Mouse (Mus musculus): ENCODE data around the gene Sestd1. TPM values are rescaled to one million over a fixed set of nuclear protein-coding genes. Genes with fewer than 3 reads are reported as not detected.

Sestd1 gene
- polyA plus RNA-seq, 1 experiment, result 31.4 TPM

DNA sequence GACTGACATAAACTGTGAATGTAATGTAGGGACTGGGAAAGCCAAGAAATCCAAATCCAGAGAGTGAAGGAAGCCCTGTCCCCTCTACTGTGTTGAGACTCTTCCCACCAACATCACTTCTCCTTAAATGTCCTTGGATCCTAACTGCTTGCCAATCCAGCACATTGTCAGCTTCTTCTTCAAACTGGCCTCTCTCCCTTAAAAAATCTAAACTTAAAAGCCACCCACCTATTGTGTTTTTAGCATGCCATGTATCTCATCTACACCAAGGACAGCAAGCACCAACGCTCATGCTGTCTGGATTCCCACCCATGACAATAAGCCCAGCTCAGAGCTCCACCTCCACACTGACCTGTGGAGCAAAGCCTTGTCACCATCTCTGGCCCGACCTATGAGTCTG, 7.4 kb downstream of the Sestd1 start:
- no peak for DNase-seq (ENCODE audit: extremely low spot score in 1 of 2, low spot score in 1 of 2)

- DNase-seq (ENCODE audit: extremely low spot score in 1 of 2, low spot score in 1 of 2), result peak in 1 of 2 experiments; percentile 48
These were observed 9.6 kb downstream of the Sestd1 start for GRCm38 (mm10) chr2:77270781-77271180.

- DNase-seq (ENCODE audit: extremely low spot score in 1 of 2, low spot score in 1 of 2), result no peak
These were observed 10.3 kb downstream of the Sestd1 start for GRCm38 (mm10) chr2:77270136-77270535.

- DNase-seq (ENCODE audit: extremely low spot score in 1 of 2, low spot score in 1 of 2), result peak in 1 of 2 experiments; percentile 54
These were observed 11.7 kb downstream of the Sestd1 start for GRCm38 (mm10) chr2:77268612-77269239.

GRCm38 (mm10) chr2:77266931-77267330, 13.5 kb downstream of the Sestd1 start:
- no peak for DNase-seq (ENCODE audit: extremely low spot score in 1 of 2, low spot score in 1 of 2)

DNA sequence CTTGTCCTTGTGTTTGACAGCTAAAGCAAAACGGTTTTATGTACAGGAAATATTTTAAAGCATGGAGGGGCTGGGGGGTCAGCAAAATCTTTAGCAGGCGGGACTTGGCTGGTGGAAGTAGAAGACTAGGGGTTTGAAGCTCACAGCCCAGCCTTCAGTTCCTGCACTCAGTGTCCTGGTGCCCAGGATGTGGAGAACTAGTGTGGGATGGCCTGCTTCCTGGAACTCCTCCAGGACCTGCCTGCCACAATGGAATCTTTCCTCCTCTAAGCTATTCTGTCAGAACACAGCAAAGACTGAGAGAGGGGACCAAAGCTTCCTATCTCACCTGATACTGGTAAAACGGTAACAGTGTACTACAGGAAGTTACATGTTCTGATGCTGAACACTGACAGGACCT, 14.4 kb downstream of the Sestd1 start:
- DNase-seq (ENCODE audit: extremely low spot score in 1 of 2, low spot score in 1 of 2), result no peak

GRCm38 (mm10) chr2:77265301-77265700, 15.1 kb downstream of the Sestd1 start:
- no peak for DNase-seq (ENCODE audit: extremely low spot score in 1 of 2, low spot score in 1 of 2)

DNA sequence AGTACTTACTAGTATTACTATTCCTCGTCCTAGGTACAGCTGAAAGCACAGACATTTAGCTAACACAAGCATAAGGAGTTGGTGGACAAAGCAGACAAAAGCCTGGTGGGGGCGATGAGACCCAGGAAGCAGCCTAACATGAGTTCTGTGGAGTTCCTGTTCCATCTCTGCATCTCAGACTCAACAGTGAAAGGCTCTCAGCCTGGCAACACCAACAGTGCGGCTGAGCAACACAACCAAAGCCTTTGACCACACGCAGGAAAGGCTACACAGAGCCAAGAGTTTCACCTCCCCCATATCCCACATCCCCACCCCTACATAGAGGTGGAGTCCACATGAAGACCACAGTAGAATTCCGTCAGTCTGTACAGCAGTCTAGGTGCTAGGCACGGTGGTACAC, 15.8 kb downstream of the Sestd1 start:
- DNase-seq (ENCODE audit: extremely low spot score in 1 of 2, low spot score in 1 of 2), result no peak

GRCm38 (mm10) chr2:77263477-77264435, 16.6 kb downstream of the Sestd1 start:
- DNase-seq (ENCODE audit: extremely low spot score in 1 of 2, low spot score in 1 of 2), result no peak

GRCm38 (mm10) chr2:77260134-77260533, 20.3 kb downstream of the Sestd1 start:
- DNase-seq (ENCODE audit: extremely low spot score in 1 of 2, low spot score in 1 of 2), result no peak

DNA sequence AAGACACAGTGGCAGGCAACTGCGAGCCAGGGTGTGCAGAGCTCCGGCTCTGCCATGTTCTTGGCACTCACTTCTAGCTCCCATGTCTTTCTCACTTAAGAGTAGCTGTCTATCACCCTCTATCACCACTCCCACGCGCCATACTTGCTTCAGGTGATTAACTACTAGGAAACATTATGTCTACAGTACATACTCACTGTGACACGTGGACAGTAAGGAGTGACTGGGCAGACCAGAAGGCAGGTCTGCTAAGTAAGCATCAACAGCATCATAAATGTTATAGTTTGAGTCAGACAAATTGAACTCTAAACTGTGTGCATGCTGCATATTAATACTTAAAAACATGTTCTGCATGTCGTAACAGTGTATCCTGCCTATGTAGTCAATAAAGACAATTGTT, 27.2 kb downstream of the Sestd1 start:
- DNase-seq (ENCODE audit: extremely low spot score in 1 of 2, low spot score in 1 of 2), result no peak

DNA sequence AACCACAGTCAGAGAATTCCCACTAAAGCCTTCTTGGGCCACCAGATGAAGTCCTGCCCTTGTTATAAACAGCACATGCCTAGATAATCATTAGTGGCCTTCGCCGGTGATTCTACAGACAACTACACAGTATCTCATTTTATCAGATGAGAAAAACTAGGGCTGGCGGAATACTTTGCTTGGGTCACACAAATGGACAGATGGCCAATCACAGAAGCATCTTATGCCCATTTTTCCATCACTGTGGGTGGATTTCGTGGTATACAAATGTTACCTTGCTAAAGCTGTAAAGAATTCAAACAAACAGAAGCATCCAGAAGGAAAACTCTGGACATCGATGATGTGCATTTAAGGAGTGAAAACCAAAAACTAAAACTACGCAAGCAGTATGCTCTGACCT, 28.7 kb downstream of the Sestd1 start:
- no peak for DNase-seq (ENCODE audit: extremely low spot score in 1 of 2, low spot score in 1 of 2)

- peak in 1 of 2 experiments; percentile 61 for DNase-seq (ENCODE audit: extremely low spot score in 1 of 2, low spot score in 1 of 2)
These were observed 30.4 kb downstream of the Sestd1 start for GRCm38 (mm10) chr2:77249771-77250681.

DNA sequence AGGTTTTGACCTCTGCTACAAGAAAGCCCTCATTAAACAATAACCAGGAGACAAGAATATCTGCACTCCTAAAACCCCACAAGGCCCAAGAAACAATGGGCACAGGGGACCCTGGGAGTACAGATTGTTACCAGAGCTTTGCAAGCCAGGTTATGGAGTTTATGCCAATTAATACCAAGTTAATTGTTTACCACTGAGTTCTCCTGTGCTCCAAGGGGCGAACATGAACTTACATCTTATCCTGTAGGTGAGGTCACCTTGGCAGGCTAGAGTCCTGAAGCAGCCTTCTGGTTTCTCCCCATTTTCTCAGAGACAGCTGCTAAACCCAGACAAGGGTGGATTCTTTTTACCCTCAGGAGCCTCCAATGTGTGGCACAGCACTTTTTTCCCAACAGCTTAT, 32.0 kb downstream of the Sestd1 start:
- no peak for DNase-seq (ENCODE audit: extremely low spot score in 1 of 2, low spot score in 1 of 2)

DNA sequence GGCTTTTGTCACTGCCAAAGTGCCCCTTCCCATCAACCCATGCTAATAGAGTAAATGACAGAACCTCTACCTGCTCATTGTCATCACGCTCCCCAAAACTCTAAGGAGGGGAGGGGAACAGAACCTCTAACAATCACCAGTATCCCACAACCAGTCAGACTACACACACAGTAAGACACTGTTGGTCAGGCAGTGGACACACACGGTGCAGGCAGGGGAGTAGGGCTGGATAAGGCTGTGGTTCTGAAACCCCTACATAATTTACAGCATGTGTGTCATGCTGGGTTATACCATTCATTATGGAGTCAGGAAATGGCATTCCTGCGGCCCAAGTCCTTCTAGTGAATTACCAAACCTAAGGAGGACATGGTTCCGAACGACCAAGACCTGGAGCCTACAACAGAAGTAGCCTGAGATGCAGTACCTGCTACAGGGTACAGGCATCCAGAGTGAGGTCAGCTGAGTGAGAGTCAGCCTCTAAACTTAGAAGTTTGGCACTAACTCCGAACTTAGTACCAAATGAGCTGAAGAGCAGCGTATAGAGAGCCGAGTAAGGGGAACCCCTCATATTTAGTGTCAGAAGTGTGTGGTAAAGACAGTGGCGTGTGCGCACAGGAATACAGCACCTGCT, 33.1 kb downstream of the Sestd1 start:
- DNase-seq (ENCODE audit: extremely low spot score in 1 of 2, low spot score in 1 of 2), result no peak

DNA sequence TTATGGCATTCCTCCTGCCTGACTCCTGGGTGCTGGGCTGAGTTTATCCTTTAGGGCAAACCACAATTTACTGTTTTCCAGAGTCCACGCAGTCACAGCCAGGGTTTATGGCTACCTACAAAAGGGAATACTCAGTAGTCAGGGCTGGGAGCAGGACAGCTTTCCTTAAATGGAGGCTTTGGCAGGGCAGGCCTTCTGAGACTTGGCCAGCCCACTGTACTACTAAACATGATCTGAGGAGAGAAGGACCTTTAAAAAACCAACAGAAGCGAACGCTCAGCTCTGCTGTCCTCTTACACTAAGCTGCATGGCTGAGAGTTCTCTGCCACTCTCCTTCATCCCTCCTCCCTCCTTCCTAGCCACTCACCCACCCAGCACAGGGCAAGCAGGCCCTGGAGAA, 34.6 kb downstream of the Sestd1 start:
- no peak for DNase-seq (ENCODE audit: extremely low spot score in 1 of 2, low spot score in 1 of 2)

DNA sequence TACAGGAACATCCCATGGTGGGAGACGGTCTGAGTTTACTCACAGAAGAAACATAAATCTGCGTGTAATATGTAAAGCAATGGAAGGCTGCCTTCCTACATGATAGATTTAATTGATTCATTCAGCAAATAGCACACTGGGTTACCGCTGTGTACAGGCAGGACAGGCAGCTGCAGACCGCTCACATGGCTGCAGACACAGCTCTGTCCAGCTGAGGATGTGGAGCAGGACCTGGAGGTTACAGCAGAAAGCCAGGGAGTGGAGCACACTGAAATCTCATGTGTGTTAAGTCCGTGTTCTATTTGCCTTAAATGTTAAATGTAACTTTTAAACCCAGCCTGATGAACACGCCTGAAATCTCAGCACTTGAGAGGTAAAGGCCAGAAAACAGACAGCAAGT, 38.1 kb downstream of the Sestd1 start:
- no peak for DNase-seq (ENCODE audit: extremely low spot score in 1 of 2, low spot score in 1 of 2)

DNA sequence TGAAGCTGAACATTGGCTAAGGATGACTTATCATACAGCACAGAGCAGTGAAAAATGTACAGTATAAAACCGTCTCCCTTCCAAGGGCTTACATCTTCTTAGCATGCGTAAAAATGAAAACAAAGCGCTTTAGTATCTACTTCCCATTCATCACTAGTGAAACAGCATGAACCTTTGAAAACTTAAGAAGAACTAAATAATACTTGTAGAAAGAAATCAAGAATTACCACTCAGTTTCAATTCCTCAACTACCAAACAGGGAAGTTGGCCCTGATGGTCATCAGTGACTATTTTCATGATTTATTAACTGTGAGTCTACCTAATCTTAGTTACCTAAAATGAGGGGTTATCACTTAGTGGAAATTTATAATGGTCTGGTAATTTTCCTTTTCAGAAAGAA, 41.8 kb downstream of the Sestd1 start:
- DNase-seq (ENCODE audit: extremely low spot score in 1 of 2, low spot score in 1 of 2), result no peak

GRCm38 (mm10) chr2:77238046-77238445, 42.3 kb downstream of the Sestd1 start:
- no peak for DNase-seq (ENCODE audit: extremely low spot score in 1 of 2, low spot score in 1 of 2)

- no peak for DNase-seq (ENCODE audit: extremely low spot score in 1 of 2, low spot score in 1 of 2)
These were observed 43.5 kb downstream of the Sestd1 start for GRCm38 (mm10) chr2:77236860-77237259.
